Mouse (Mus musculus) stomach, embryonic 15.5 days (tissue): ENCODE results near the gene Cops9. TPM values are rescaled to one million over a fixed set of nuclear protein-coding genes. Genes with fewer than 3 reads are reported as not detected.

ENCODE experiments used
- ATAC-seq: fragments of 200-750 bp; cut with Nextera tagmentation; 2 replicates; pipeline ENCODE4 v1.8.0; 2017; ENCODE audit warnings: low read depth, moderate number of reproducible peaks, moderate TSS enrichment; ENCODE audit not compliant: insufficient read depth, low FRiP score
- H3K27ac ChIP-seq: fragments of 300-500 bp; sonication (generic); 2 replicates; pipeline ENCODE4 v1.5.1; 2015; ENCODE audit warnings: mild to moderate bottlenecking, inconsistent platforms
- H3K27me3 ChIP-seq: fragments of 300-500 bp; sonication (generic); replicated peaks from 2 replicates; pipeline ENCODE4 v1.6.1; 2015; ENCODE audit warnings: inconsistent platforms
- H3K36me3 ChIP-seq: fragments of 300-500 bp; sonication (generic); 2 replicates; pipeline ENCODE4 v1.6.1; 2015; ENCODE audit warnings: inconsistent platforms
- H3K4me1 ChIP-seq: fragments of 300-500 bp; sonication (generic); 2 replicates; pipeline ENCODE4 v1.6.1; 2015; ENCODE audit warnings: inconsistent platforms
- H3K4me2 ChIP-seq: fragments of 300-500 bp; sonication (generic); 2 replicates; pipeline ENCODE4 v1.6.1; 2015; ENCODE audit warnings: mild to moderate bottlenecking, inconsistent platforms
- H3K4me3 ChIP-seq: fragments of 300-500 bp; sonication (generic); replicated peaks from 2 replicates; pipeline ENCODE4 v1.5.1; 2015; ENCODE audit warnings: inconsistent platforms
- H3K9ac ChIP-seq: fragments of 300-500 bp; sonication (generic); 2 replicates; pipeline ENCODE4 v1.6.1; 2015; ENCODE audit warnings: inconsistent platforms
- H3K9me3 ChIP-seq: fragments of 300-500 bp; sonication (generic); 2 replicates; pipeline ENCODE4 v1.6.1; 2016; ENCODE audit warnings: inconsistent platforms
- WGBS: fragments of 180-500 bp; shearing (Covaris S2); methylation state at CpG from one replicate; pipeline ENCODE4 v1.1.7; 2015; 5-methylcytosine and 5-hydroxymethylcytosine counted together
- polyA plus RNA-seq: library from polyadenylated mRNA; unstranded; fragments of >200 nt; fragmentation: Nextera tagmentation; extraction: Ambion mirVana; gene quantifications from 2 replicates; pipeline ENCODE4 v1.2.1, GENCODE M21; 2015

Gene Cops9
- 349 and 369 TPM in 2 replicates for polyA plus RNA-seq

- peak within 1 kb of the TSS; percentile 91 for H3K4me2 ChIP-seq
- WGBS: 1% methylated on average over 50 of the region's 50 CpGs
- peak within 1 kb of the TSS; percentile 79 for H3K9ac ChIP-seq
- peak; percentile 90 for ATAC-seq
- H3K36me3 ChIP-seq: peaks cover 10% of the 10 kb centered on the region; the same call in 1 of the 2 replicates
- no peaks in the 10 kb centered on the region for H3K9me3 ChIP-seq
- peaks cover 12% of the 10 kb centered on the region for H3K4me1 ChIP-seq
- peak within 1 kb of the TSS; percentile 52 for H3K27ac ChIP-seq
- H3K27me3 ChIP-seq: no peaks in the 10 kb centered on the region
- peak within 1 kb of the TSS; percentile 73 for H3K4me3 ChIP-seq
Observed at GRCm38 (mm10) chr1:92641514-92642272, at the start of gene Cops9. TSS of gene Cops9 (minus strand) at chr1:92641985.

- Histone ChIP-seq H3K4me3 (no peak overlapping the region), H3K9ac (no peak overlapping the region), H3K27ac (no peak overlapping the region), H3K9me3 (no peaks in the 10 kb centered on the region), H3K36me3 (no peaks in the 10 kb centered on the region), H3K4me2 (no peak overlapping the region), H3K27me3 (no peaks in the 10 kb centered on the region), H3K4me1 (no peaks in the 10 kb centered on the region)
- WGBS: 89% methylated on average over 3 of the region's 3 CpGs
- ATAC-seq: no peak
Observed at GRCm38 (mm10) chr1:92691166-92691844, 49.5 kb upstream of the Cops9 start.

- Histone ChIP-seq H3K4me1 (no peaks in the 10 kb centered on the region), H3K9ac (no peak overlapping the region), H3K36me3 (no peaks in the 10 kb centered on the region), H3K4me2 (no peak overlapping the region), H3K9me3 (no peaks in the 10 kb centered on the region), H3K27me3 (no peaks in the 10 kb centered on the region), H3K4me3 (no peak overlapping the region), H3K27ac (no peak overlapping the region)
- 24% methylated on average over 8 of the region's 8 CpGs for WGBS
- no peak for ATAC-seq
Observed at GRCm38 (mm10) chr1:92686994-92687393, 45.2 kb upstream of the Cops9 start.

- Histone ChIP-seq H3K27ac (no peak overlapping the region), H3K9ac (no peak overlapping the region), H3K27me3 (no peaks in the 10 kb centered on the region), H3K4me3 (no peak overlapping the region), H3K36me3 (no peaks in the 10 kb centered on the region), H3K4me1 (0 out of 2 replicates have a peak, but pooled peaks cover 5% of the 10 kb centered on the region), H3K4me2 (no peak overlapping the region), H3K9me3 (no peaks in the 10 kb centered on the region)
- 84% methylated on average over 8 of the region's 8 CpGs for WGBS
- no peak for ATAC-seq
Observed at GRCm38 (mm10) chr1:92683151-92683550, 41.4 kb upstream of the Cops9 start.

GRCm38 (mm10) chr1:92680668-92681603 lies 39.2 kb upstream of the Cops9 start:
- Histone ChIP-seq H3K36me3 (no peaks in the 10 kb centered on the region), H3K27me3 (no peaks in the 10 kb centered on the region), H3K4me1 (0 out of 2 replicates have a peak, but pooled peaks cover 5% of the 10 kb centered on the region), H3K4me3 (no peak overlapping the region), H3K9ac (no peak overlapping the region), H3K9me3 (no peaks in the 10 kb centered on the region), H3K4me2 (no peak overlapping the region), H3K27ac (no peak overlapping the region)
- ATAC-seq: no peak
- 25% methylated on average over 16 of the region's 16 CpGs for WGBS

GRCm38 (mm10) chr1:92678757-92679156 lies 37.0 kb upstream of the Cops9 start:
- Histone ChIP-seq H3K9me3 (no peaks in the 10 kb centered on the region), H3K4me1 (0 out of 2 replicates have a peak, but pooled peaks cover 5% of the 10 kb centered on the region), H3K27me3 (no peaks in the 10 kb centered on the region), H3K4me2 (no peak overlapping the region), H3K27ac (no peak overlapping the region), H3K36me3 (no peaks in the 10 kb centered on the region), H3K4me3 (no peak overlapping the region), H3K9ac (no peak overlapping the region)
- 80% methylated on average over 5 of the region's 5 CpGs for WGBS
- ATAC-seq: no peak

GRCm38 (mm10) chr1:92676676-92676975 lies 34.8 kb upstream of the Cops9 start:
- H3K27me3 ChIP-seq: no peaks in the 10 kb centered on the region
- WGBS: 84% methylated on average over 3 of the region's 3 CpGs

GRCm38 (mm10) chr1:92675932-92676675 lies 34.3 kb upstream of the Cops9 start:
- no peaks in the 10 kb centered on the region for H3K27me3 ChIP-seq
- no peaks in the 10 kb centered on the region for H3K36me3 ChIP-seq
- H3K4me3 ChIP-seq: no peak overlapping the region
- no peaks in the 10 kb centered on the region for H3K9me3 ChIP-seq
- no peak overlapping the region for H3K4me2 ChIP-seq
- no peak overlapping the region for H3K9ac ChIP-seq
- WGBS: 71% methylated on average over 10 of the region's 10 CpGs
- ATAC-seq: no peak
- H3K27ac ChIP-seq: no peak overlapping the region
- 0 out of 2 replicates have a peak, but pooled peaks cover 5% of the 10 kb centered on the region for H3K4me1 ChIP-seq

More at GRCm38 (mm10) chr1:92676676-92676975, 34.8 kb upstream of the Cops9 start:
- no peak overlapping the region for H3K4me3 ChIP-seq
- no peak for ATAC-seq
- H3K27ac ChIP-seq: no peak overlapping the region
- H3K9ac ChIP-seq: no peak overlapping the region
- H3K4me1 ChIP-seq: 0 out of 2 replicates have a peak, but pooled peaks cover 5% of the 10 kb centered on the region
- no peak overlapping the region for H3K4me2 ChIP-seq
- no peaks in the 10 kb centered on the region for H3K36me3 ChIP-seq
- H3K9me3 ChIP-seq: no peaks in the 10 kb centered on the region

GRCm38 (mm10) chr1:92673258-92673782 lies 31.5 kb upstream of the Cops9 start:
- H3K4me2 ChIP-seq: no peak overlapping the region
- no peaks in the 10 kb centered on the region for H3K9me3 ChIP-seq
- no peak overlapping the region for H3K4me3 ChIP-seq
- H3K27ac ChIP-seq: no peak overlapping the region
- no peaks in the 10 kb centered on the region for H3K4me1 ChIP-seq
- H3K36me3 ChIP-seq: no peaks in the 10 kb centered on the region
- 82% methylated on average over 5 of the region's 5 CpGs for WGBS
- no peak for ATAC-seq
- no peaks in the 10 kb centered on the region for H3K27me3 ChIP-seq
- no peak overlapping the region for H3K9ac ChIP-seq

GRCm38 (mm10) chr1:92671326-92671725 lies 29.5 kb upstream of the Cops9 start:
- ATAC-seq: no peak
- 81% methylated on average over 4 of the region's 4 CpGs for WGBS
- H3K36me3 ChIP-seq: no peaks in the 10 kb centered on the region
- H3K27me3 ChIP-seq: no peaks in the 10 kb centered on the region
- H3K9me3 ChIP-seq: no peaks in the 10 kb centered on the region
- no peak overlapping the region for H3K4me2 ChIP-seq
- H3K4me3 ChIP-seq: no peak overlapping the region
- H3K27ac ChIP-seq: no peak overlapping the region
- no peak overlapping the region for H3K9ac ChIP-seq
- no peaks in the 10 kb centered on the region for H3K4me1 ChIP-seq

- Histone ChIP-seq H3K36me3 (no peaks in the 10 kb centered on the region), H3K4me3 (no peak overlapping the region), H3K27ac (no peak overlapping the region), H3K4me2 (no peak overlapping the region), H3K9ac (no peak overlapping the region), H3K9me3 (no peaks in the 10 kb centered on the region), H3K27me3 (no peaks in the 10 kb centered on the region), H3K4me1 (no peaks in the 10 kb centered on the region)
- ATAC-seq: no peak
- 76% methylated on average over 3 of the region's 3 CpGs for WGBS
Observed at GRCm38 (mm10) chr1:92669430-92669829, 27.6 kb upstream of the Cops9 start.
